23 mouse cellular contexts compared by ENCODE assay signal in the genomic region with DNA sequence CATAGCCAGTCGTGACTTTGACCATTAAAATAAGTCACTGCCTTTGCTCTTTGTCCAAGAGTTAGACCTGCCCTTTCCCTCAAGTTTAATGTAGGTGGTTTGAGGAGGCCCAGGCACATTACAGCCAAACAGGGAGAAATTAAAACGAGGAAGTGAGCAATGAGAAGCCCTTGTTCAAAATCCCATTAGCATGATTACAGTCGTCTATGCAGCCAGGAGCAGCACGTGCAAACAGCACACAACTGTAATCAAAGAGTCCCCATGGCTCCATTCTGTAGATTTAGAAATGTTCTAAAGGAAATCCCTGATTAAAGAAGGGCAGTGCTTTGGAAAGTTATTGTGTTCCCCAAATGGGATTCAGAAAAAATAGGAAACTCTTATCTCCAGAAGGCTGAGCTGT.
"Had no signal": no experiment of that assay in that cellular context is flagged by ENCODE, and none has a peak within 500 bp of the region (broad histone marks: within the 10 kb centered on the region; RNA-seq: fewer than 3 reads in every experiment).

No protein-coding gene starts in this region.

- H3K36me3 ChIP-seq: liver, embryonic 12.5 days; liver, embryonic 15.5 days; midbrain, embryonic 10.5 days; midbrain, embryonic 13.5 days had no signal

- H3K4me2 ChIP-seq: kidney, embryonic 15.5 days; limb, embryonic 12.5 days; limb, embryonic 15.5 days; liver, embryonic 12.5 days; liver, embryonic 15.5 days; midbrain, embryonic 13.5 days had no signal

- H3K4me1 ChIP-seq: liver, embryonic 12.5 days; liver, embryonic 15.5 days; midbrain, embryonic 10.5 days; midbrain, embryonic 13.5 days had no signal

- H3K9me3 ChIP-seq: kidney, embryonic 15.5 days; limb, embryonic 12.5 days; limb, embryonic 15.5 days; liver, embryonic 12.5 days; liver, embryonic 15.5 days; midbrain, embryonic 10.5 days; midbrain, embryonic 13.5 days had no signal

- H3K4me3 ChIP-seq: kidney, embryonic 15.5 days; limb, embryonic 12.5 days; limb, embryonic 15.5 days; liver, embryonic 12.5 days; liver, embryonic 15.5 days; megakaryocyte, embryonic 14.5 days; midbrain, embryonic 10.5 days; midbrain, embryonic 13.5 days; myocyte had no signal

- H3K9ac ChIP-seq: kidney, embryonic 15.5 days; limb, embryonic 12.5 days; limb, embryonic 15.5 days; liver, embryonic 12.5 days; liver, embryonic 15.5 days; midbrain, embryonic 13.5 days had no signal

- ATAC-seq: liver, embryonic 12.5 days; midbrain, embryonic 13.5 days; midbrain, embryonic 16.5 days had no signal

- H3K27ac ChIP-seq: kidney, embryonic 15.5 days; limb, embryonic 12.5 days; limb, embryonic 15.5 days; liver, embryonic 12.5 days; liver, embryonic 15.5 days; midbrain, embryonic 10.5 days; midbrain, embryonic 13.5 days; stomach, postnatal 0 days had no signal

- H3K27me3 ChIP-seq: kidney, embryonic 15.5 days; limb, embryonic 15.5 days; liver, embryonic 12.5 days; liver, embryonic 15.5 days; midbrain, embryonic 13.5 days had no signal

- DNase-seq: kidney, adult 8-10 months; kidney, postnatal 10 days; kidney, postnatal 36 days; layer of hippocampus, postnatal 36 days; left cerebral cortex, postnatal 4 days; lung, adult 2 months; right cerebral cortex, adult 18-20 months; right cerebral cortex, postnatal 14 days; right cerebral cortex, postnatal 4 days; thymus, adult 2 months; thymus, postnatal 14 days; thymus, postnatal 4 days had no signal
